Mouse (Mus musculus): Measurements from ENCODE around the gene Pcif1. TPM values are rescaled to one million over a fixed set of nuclear protein-coding genes. Genes with fewer than 3 reads are reported as not detected.

Gene Pcif1
- total and polyA plus RNA-seq, 2 experiments from 2014 or later: 77.2 to 94.6 TPM

- Histone ChIP-seq H3K9me3 (ENCODE audit: low read length) (no peaks in the 10 kb centered on the region), H3K36me3 (ENCODE audit: insufficient read depth, low read length) (peaks cover 41% of the 10 kb centered on the region), H3K9ac (replicated peaks; ENCODE audit: low read length, poor library complexity, severe bottlenecking) (no peak overlapping the region), H3K27ac (ENCODE audit: low read depth, low read length) (no peak overlapping the region), H3K27me3 (ENCODE audit: insufficient read depth, low read length) (no peaks in the 10 kb centered on the region), H3K4me1 (ENCODE audit: insufficient read depth, low read length) (peaks cover 11% of the 10 kb centered on the region), H3K4me3 (ENCODE audit: low read depth, low read length) (peak overlapping the region; percentile 69; the same call in 1 of the 2 replicates), H3K4me2 (ENCODE audit: low read depth, low read length, poor library complexity, severe bottlenecking) (peak overlapping the region; percentile 89)
- DNase-seq (ENCODE audit: low spot score) (peak; percentile 42), ATAC-seq (ENCODE audit: low FRiP score) (no peak)
- 96% methylated on average over 1 of the region's 1 CpGs for WGBS
- peak; percentile 63 for TF ChIP-seq CTCF (IDR thresholded peaks at IDR 0.05)
These were observed 30.4 kb downstream of the Pcif1 start for GRCm38 (mm10) chr2:164909542-164909941.

GRCm38 (mm10) chr2:164910360-164911061 is 31.4 kb downstream of the Pcif1 start:
- Histone ChIP-seq H3K27ac (ENCODE audit: low read depth, low read length) (peak overlapping the region; percentile 100), H3K36me3 (ENCODE audit: insufficient read depth, low read length) (peaks cover 32% of the 10 kb centered on the region), H3K27me3 (ENCODE audit: insufficient read depth, low read length) (no peaks in the 10 kb centered on the region), H3K4me1 (ENCODE audit: insufficient read depth, low read length) (peaks cover 11% of the 10 kb centered on the region), H3K4me2 (ENCODE audit: low read depth, low read length, poor library complexity, severe bottlenecking) (peak overlapping the region; percentile 89), H3K4me3 (ENCODE audit: low read depth, low read length) (peak overlapping the region; percentile 69), H3K9ac (replicated peaks; ENCODE audit: low read length, poor library complexity, severe bottlenecking) (peak overlapping the region; percentile 95), H3K9me3 (ENCODE audit: low read length) (no peaks in the 10 kb centered on the region)
- ATAC-seq (ENCODE audit: low FRiP score) (peak; percentile 9; the same call in 1 of the 2 replicates), DNase-seq (ENCODE audit: low spot score) (no peak)
- WGBS: 5% methylated on average over 37 of the region's 37 CpGs
- no peak for TF ChIP-seq CTCF (IDR thresholded peaks at IDR 0.05)

- Histone ChIP-seq H3K36me3 (ENCODE audit: insufficient read depth, low read length) (peaks cover 26% of the 10 kb centered on the region), H3K27me3 (ENCODE audit: insufficient read depth, low read length) (no peaks in the 10 kb centered on the region), H3K4me3 (ENCODE audit: low read depth, low read length) (peak within 1 kb of the TSS; percentile 69), H3K4me2 (ENCODE audit: low read depth, low read length, poor library complexity, severe bottlenecking) (peak within 1 kb of the TSS; percentile 89), H3K27ac (ENCODE audit: low read depth, low read length) (peak within 1 kb of the TSS; percentile 100), H3K4me1 (ENCODE audit: insufficient read depth, low read length) (peaks cover 11% of the 10 kb centered on the region), H3K9me3 (ENCODE audit: low read length) (no peaks in the 10 kb centered on the region), H3K9ac (replicated peaks; ENCODE audit: low read length, poor library complexity, severe bottlenecking) (peak within 1 kb of the TSS; percentile 95)
- DNase-seq (ENCODE audit: low spot score) (peak; percentile 97), ATAC-seq (ENCODE audit: low FRiP score) (peak; percentile 87)
- WGBS: under 1% methylated on average over 87 of the region's 91 CpGs
- TF ChIP-seq CTCF (IDR thresholded peaks at IDR 0.05): peak; percentile 72
These were observed 32.3 kb downstream of the Pcif1 start, which contains the start of gene Zfp335 for GRCm38 (mm10) chr2:164911086-164912048. TSS of gene Zfp335 (minus strand) at chr2:164911757.

- Histone ChIP-seq H3K4me1 (ENCODE audit: insufficient read depth, low read length) (peaks cover 11% of the 10 kb centered on the region), H3K9me3 (ENCODE audit: low read length) (no peaks in the 10 kb centered on the region), H3K27ac (ENCODE audit: low read depth, low read length) (peak overlapping the region; percentile 100), H3K36me3 (ENCODE audit: insufficient read depth, low read length) (peaks cover 23% of the 10 kb centered on the region), H3K4me2 (ENCODE audit: low read depth, low read length, poor library complexity, severe bottlenecking) (peak overlapping the region; percentile 89), H3K4me3 (ENCODE audit: low read depth, low read length) (peak overlapping the region; percentile 69), H3K27me3 (ENCODE audit: insufficient read depth, low read length) (no peaks in the 10 kb centered on the region), H3K9ac (replicated peaks; ENCODE audit: low read length, poor library complexity, severe bottlenecking) (peak overlapping the region; percentile 95)
- no peak for TF ChIP-seq CTCF (IDR thresholded peaks at IDR 0.05)
- WGBS: 9% methylated on average over 12 of the region's 12 CpGs
- ATAC-seq (ENCODE audit: low FRiP score) (no peak), DNase-seq (ENCODE audit: low spot score) (peak; percentile 33)
These were observed 33.0 kb downstream of the Pcif1 start for GRCm38 (mm10) chr2:164912151-164912550.

- Histone ChIP-seq H3K9ac (replicated peaks; ENCODE audit: low read length, poor library complexity, severe bottlenecking) (no peak overlapping the region), H3K4me1 (ENCODE audit: insufficient read depth, low read length) (peaks cover 11% of the 10 kb centered on the region), H3K36me3 (ENCODE audit: insufficient read depth, low read length) (peaks cover 16% of the 10 kb centered on the region), H3K4me2 (ENCODE audit: low read depth, low read length, poor library complexity, severe bottlenecking) (no peak overlapping the region), H3K27ac (ENCODE audit: low read depth, low read length) (no peak overlapping the region), H3K27me3 (ENCODE audit: insufficient read depth, low read length) (no peaks in the 10 kb centered on the region), H3K4me3 (ENCODE audit: low read depth, low read length) (no peak overlapping the region), H3K9me3 (ENCODE audit: low read length) (no peaks in the 10 kb centered on the region)
- 93% methylated on average over 8 of the region's 9 CpGs for WGBS
- DNase-seq (ENCODE audit: low spot score) (no peak), ATAC-seq (ENCODE audit: low FRiP score) (no peak)
- TF ChIP-seq CTCF (IDR thresholded peaks at IDR 0.05): no peak
These were observed 33.8 kb downstream of the Pcif1 start for GRCm38 (mm10) chr2:164912749-164913427.

All from midbrain, postnatal 0 days (tissue).